Mouse (Mus musculus): Measurements from ENCODE around the gene Dhx29. TPM values are rescaled to one million over a fixed set of nuclear protein-coding genes. Genes with fewer than 3 reads are reported as not detected.
"Not testable (repeated sequence)": the region's sequence is repeated elsewhere in the genome, so short reads cannot be mapped to it uniquely, and the experiment has no call there.

The Dhx29 gene
- polyA plus RNA-seq, 1 experiment from 2014 or later = 19.1 TPM

DNA sequence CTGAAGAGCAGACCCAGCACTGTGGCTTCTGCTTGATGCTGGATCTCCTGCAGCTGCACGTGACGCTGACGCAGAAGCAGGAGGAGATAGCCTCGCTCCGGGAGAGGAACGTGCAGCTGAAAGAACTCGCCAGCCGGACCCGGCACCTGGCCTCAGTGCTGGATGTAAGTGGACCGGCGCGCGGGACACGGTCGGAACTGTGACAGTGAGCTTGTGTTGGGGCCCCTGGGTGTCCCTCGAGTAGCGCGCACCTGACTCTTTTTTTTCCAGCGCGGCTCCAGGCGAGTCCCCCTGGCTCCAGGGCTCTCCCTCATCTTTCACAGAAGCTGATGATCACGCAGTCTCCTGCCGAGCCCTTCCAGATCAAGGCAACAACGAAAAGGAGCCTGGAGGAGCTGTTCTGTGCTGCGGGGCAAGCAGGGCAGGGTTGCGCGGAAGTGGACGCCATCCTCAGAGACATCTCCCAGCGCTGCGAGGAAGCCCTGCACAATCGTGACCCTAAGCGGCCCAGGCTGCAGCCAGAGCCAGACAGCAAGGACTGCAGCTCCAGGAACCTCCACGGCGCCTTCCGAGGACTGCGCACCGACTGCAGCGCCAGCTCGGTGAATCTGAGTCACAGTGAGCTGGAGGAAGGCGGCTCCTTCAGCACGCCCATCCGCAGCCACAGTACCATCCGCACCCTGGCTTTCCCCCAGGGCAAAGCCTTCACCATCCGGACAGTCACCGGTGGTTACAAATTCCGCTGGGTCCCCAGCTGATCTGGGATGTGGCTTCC is 71.4 kb downstream of the Dhx29 start:
- no peak for TF ChIP-seq CTCF (IDR thresholded peaks at IDR 0.05; ENCODE audit: low read depth)
- ATAC-seq (replicated peaks; ENCODE audit: low FRiP score, low read depth) = no peak
- DNase-seq (ENCODE audit: low spot score) = peak; percentile 39
- Histone ChIP-seq H3K27ac (no peak overlapping the region), H3K9ac (ENCODE audit: low read depth, low read length) (peak overlapping the region; percentile 18; the same call in 1 of the 2 replicates), H3K4me2 (ENCODE audit: low read length) (peak overlapping the region; percentile 75), H3K36me3 (ENCODE audit: insufficient read depth, low read length) (no peaks in the 10 kb centered on the region), H3K4me3 (replicated peaks; ENCODE audit: low read depth, low read length) (peak overlapping the region; percentile 31), H3K9me3 (replicated peaks; ENCODE audit: low read length) (no peaks in the 10 kb centered on the region), H3K4me1 (replicated peaks; ENCODE audit: insufficient read depth, low read length) (peaks cover 16% of the 10 kb centered on the region; the same call in 1 of the 2 replicates), H3K27me3 (ENCODE audit: insufficient read depth, low read length) (peaks cover 56% of the 10 kb centered on the region)
- WGBS = under 1% methylated on average over 46 of the region's 46 CpGs

DNA sequence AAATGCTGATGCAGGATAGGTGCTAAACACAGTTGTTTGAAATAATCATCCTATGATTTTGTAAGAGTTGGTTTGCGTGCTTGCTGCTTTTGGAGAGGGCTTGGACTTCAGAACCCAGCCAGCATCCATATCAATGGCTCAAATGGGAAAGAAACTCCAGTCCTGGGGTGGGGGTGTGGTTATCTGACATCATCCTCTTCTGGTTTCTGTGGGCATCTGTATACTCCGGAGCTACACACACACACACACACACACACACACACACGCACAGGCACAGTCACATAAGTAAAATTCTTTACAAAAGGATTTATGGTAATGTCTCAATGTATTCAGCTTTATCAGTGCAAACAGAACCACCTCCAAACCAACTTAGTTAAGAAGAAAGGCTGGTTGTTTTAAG is 72.8 kb downstream of the Dhx29 start:
- Histone ChIP-seq H3K36me3 (ENCODE audit: insufficient read depth, low read length) (no peaks in the 10 kb centered on the region), H3K9ac (ENCODE audit: low read depth, low read length) (no peak overlapping the region), H3K4me1 (replicated peaks; ENCODE audit: insufficient read depth, low read length) (0 out of 2 replicates have a peak, but pooled peaks cover 8% of the 10 kb centered on the region), H3K27ac (no peak overlapping the region), H3K4me3 (replicated peaks; ENCODE audit: low read depth, low read length) (no peak overlapping the region), H3K27me3 (ENCODE audit: insufficient read depth, low read length) (peaks cover 42% of the 10 kb centered on the region), H3K9me3 (replicated peaks; ENCODE audit: low read length) (no peaks in the 10 kb centered on the region), H3K4me2 (ENCODE audit: low read length) (no peak overlapping the region)
- DNase-seq (ENCODE audit: low spot score) = no peak
- 69% methylated on average over 3 of the region's 3 CpGs for WGBS
- no peak for TF ChIP-seq CTCF (IDR thresholded peaks at IDR 0.05; ENCODE audit: low read depth)
- no peak for ATAC-seq (replicated peaks; ENCODE audit: low FRiP score, low read depth)

- H3K9me3 ChIP-seq (replicated peaks; ENCODE audit: low read length) = no peaks in the 10 kb centered on the region
- no peak for DNase-seq (ENCODE audit: low spot score)
- H3K4me3 ChIP-seq (replicated peaks; ENCODE audit: low read depth, low read length) = no peak overlapping the region
- H3K27ac ChIP-seq = no peak overlapping the region
- WGBS = 63% methylated on average over 9 of the region's 9 CpGs
- 0 out of 2 replicates have a peak, but pooled peaks cover 8% of the 10 kb centered on the region for H3K4me1 ChIP-seq (replicated peaks; ENCODE audit: insufficient read depth, low read length)
- peaks cover 38% of the 10 kb centered on the region for H3K27me3 ChIP-seq (ENCODE audit: insufficient read depth, low read length)
- H3K4me2 ChIP-seq (ENCODE audit: low read length) = no peak overlapping the region
- H3K36me3 ChIP-seq (ENCODE audit: insufficient read depth, low read length) = no peaks in the 10 kb centered on the region
- no peak for ATAC-seq (replicated peaks; ENCODE audit: low FRiP score, low read depth)
- H3K9ac ChIP-seq (ENCODE audit: low read depth, low read length) = no peak overlapping the region
- TF ChIP-seq CTCF (IDR thresholded peaks at IDR 0.05; ENCODE audit: low read depth) = no peak
Measured at GRCm38 (mm10) chr13:113000576-113001318, 73.5 kb downstream of the Dhx29 start.

DNA sequence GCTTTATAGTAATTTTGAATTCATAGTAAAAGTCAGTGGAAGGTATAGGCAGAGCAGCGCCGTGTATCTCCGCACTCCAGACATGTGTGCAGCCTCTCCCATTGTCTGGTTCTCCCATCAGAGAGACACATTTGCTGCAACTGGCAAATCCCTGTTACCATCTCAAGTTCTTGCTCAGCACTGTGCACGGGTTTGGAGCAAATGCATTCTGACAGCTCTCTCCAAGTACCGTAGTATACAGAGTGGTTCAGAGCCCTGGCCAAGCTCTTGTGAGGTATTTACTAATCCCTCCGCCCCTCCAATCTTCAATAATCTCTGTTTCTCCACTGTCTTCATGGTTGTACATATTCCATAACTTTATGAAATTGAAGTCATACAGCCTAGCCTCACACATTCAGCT is 85.4 kb downstream of the Dhx29 start:
- Histone ChIP-seq H3K4me3 (replicated peaks; ENCODE audit: low read depth, low read length) (no peak overlapping the region), H3K9me3 (replicated peaks; ENCODE audit: low read length) (no peaks in the 10 kb centered on the region), H3K27ac (no peak overlapping the region), H3K4me2 (ENCODE audit: low read length) (peak overlapping the region; percentile 54), H3K4me1 (replicated peaks; ENCODE audit: insufficient read depth, low read length) (no peaks in the 10 kb centered on the region), H3K9ac (ENCODE audit: low read depth, low read length) (no peak overlapping the region), H3K36me3 (ENCODE audit: insufficient read depth, low read length) (no peaks in the 10 kb centered on the region), H3K27me3 (ENCODE audit: insufficient read depth, low read length) (no peaks in the 10 kb centered on the region)
- 79% methylated on average over 6 of the region's 6 CpGs for WGBS
- TF ChIP-seq CTCF (IDR thresholded peaks at IDR 0.05; ENCODE audit: low read depth) = no peak
- ATAC-seq (replicated peaks; ENCODE audit: low FRiP score, low read depth) (no peak), DNase-seq (ENCODE audit: low spot score) (no peak)

DNA sequence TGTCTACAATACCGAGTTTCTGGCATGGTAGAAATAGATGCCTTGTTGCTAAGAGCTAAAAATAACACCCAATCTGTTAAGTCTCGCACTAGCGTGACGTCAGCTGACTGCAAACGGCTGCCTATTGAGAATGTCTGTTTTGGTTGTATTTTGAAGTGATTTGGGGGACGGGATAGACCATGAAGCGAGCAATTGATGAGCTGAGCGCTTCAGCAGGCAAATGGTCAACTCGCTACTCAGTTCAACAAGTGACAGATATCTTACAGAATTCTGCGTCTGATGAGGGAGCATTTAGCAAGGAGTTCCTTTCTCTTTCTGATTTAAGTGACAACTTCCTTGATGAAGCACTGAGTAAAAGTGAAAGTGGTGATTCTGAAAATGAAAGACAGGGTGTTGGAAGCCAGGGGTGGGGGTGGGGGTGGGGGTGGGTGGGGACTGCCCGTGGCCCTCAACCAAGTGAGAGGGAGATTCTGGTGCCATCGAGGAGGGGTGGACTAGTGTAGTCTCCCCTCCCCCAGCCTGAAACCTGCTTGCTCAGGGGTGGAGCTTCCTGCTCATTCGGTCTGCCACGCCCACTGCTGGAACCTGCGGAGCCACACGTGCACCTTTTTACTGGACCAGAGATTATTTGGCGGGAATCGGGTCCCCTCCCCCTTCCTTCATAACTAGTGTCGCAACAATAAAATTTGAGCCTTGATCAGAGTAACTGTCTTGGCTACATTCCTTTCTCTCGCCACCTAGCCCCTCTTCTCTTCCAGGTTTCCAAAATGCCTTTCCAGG is 86.1 kb downstream of the Dhx29 start:
- not testable (repeated sequence) for H3K9ac ChIP-seq (ENCODE audit: low read depth, low read length); H3K4me1 ChIP-seq (replicated peaks; ENCODE audit: insufficient read depth, low read length); H3K36me3 ChIP-seq (ENCODE audit: insufficient read depth, low read length); H3K9me3 ChIP-seq (replicated peaks; ENCODE audit: low read length); ATAC-seq (replicated peaks; ENCODE audit: low FRiP score, low read depth); DNase-seq (ENCODE audit: low spot score); H3K27me3 ChIP-seq (ENCODE audit: insufficient read depth, low read length); H3K27ac ChIP-seq
- WGBS = 37% methylated on average over 18 of the region's 20 CpGs
- peak overlapping the region; percentile 31 for H3K4me3 ChIP-seq (replicated peaks; ENCODE audit: low read depth, low read length)
- peak overlapping the region; percentile 54 for H3K4me2 ChIP-seq (ENCODE audit: low read length)

Other genes starting within 250 kb of the Dhx29 start
- gene Plpp1, start 126.7 kb upstream of the Dhx29 start, polyA plus RNA-seq (2015; fragmentation: Nextera tagmentation; extraction: Ambion mirVana) = 135 TPM in 2 replicates
- 44.5 and 46.0 TPM in 2 replicates for gene Mtrex, start 56 bp upstream of the Dhx29 start, polyA plus RNA-seq (2015; fragmentation: Nextera tagmentation; extraction: Ambion mirVana)
- 0.29 and 0.33 TPM in 2 replicates for gene Ccno, start 60.3 kb downstream of the Dhx29 start, polyA plus RNA-seq (2015; fragmentation: Nextera tagmentation; extraction: Ambion mirVana)
- 0.05 TPM in 1 of 2 replicates, not detected in the other for gene Mcidas, start 66.4 kb downstream of the Dhx29 start, polyA plus RNA-seq (2015; fragmentation: Nextera tagmentation; extraction: Ambion mirVana)
- gene Cdc20b, start 107.7 kb downstream of the Dhx29 start, polyA plus RNA-seq (2015; fragmentation: Nextera tagmentation; extraction: Ambion mirVana) = not detected in 2 replicates
- gene Gpx8, start 119.0 kb downstream of the Dhx29 start, polyA plus RNA-seq (2015; fragmentation: Nextera tagmentation; extraction: Ambion mirVana) = 153 and 165 TPM in 2 replicates
- 0.52 and 0.79 TPM in 2 replicates for gene Gzma, start 173.5 kb downstream of the Dhx29 start, polyA plus RNA-seq (2015; fragmentation: Nextera tagmentation; extraction: Ambion mirVana)